Mouse (Mus musculus) activated CD4-positive, CD25-positive, alpha-beta regulatory T cell, adult 4 months (primary cell): Measurements from ENCODE around the gene Cpxm2. TPM values are rescaled to one million over a fixed set of nuclear protein-coding genes. Genes with fewer than 3 reads are reported as not detected.

ENCODE experiments used
- ATAC-seq: one replicate; pipeline ENCODE4 v1.8.0; 2017
- polyA plus RNA-seq, 2 experiments: library from polyadenylated mRNA; unstranded; fragments of 100-300 nt; shearing (Covaris generic); gene quantifications; one replicate each; pipeline ENCODE4 v1.2.1; 2017

Gene Cpxm2
- polyA plus RNA-seq, 2 experiments from 2014 or later: not detected

GRCm38 (mm10) chr7:132128687-132129086, 25.9 kb downstream of the Cpxm2 start:
- ATAC-seq: no peak

DNA sequence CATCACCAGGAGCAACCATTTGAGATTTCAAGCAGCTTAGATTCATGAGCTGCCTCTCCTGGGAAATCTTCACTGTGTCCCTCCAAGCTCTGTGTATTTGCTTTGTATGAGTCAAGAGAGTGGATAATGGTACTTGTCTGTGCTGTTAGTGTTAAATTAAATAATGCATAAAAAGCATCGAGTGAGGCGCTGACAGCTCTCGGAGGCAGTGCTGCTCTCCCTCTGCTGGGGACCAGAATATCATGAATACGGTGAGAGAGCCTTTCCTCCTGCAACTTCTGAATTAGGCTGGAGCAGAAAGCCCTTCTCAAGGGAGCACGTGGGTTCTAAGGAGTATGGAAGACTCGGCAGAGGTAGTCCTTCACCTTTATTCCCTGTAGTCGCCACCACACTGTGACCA, 29.6 kb downstream of the Cpxm2 start:
- no peak for ATAC-seq

GRCm38 (mm10) chr7:132123211-132123610, 31.3 kb downstream of the Cpxm2 start:
- ATAC-seq: no peak

DNA sequence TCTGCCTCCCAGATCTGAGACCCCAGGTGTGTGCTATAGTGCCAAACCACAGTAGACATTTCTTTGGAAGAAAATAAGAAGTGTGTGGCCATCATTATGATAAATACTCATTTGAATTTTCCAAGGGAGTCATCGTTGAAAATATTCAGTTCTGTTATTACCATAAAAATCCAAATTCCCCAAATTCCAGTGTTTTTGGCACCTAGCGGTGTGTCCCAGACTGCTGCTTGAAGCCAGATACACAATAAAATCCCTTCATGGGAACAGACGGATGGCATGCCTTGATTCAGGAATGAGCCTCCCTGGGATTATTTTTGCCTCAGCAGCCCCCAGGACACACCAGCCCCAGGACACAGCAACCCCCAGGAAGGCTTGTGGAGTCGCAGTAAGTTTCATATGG, 34.7 kb downstream of the Cpxm2 start:
- ATAC-seq: no peak

DNA sequence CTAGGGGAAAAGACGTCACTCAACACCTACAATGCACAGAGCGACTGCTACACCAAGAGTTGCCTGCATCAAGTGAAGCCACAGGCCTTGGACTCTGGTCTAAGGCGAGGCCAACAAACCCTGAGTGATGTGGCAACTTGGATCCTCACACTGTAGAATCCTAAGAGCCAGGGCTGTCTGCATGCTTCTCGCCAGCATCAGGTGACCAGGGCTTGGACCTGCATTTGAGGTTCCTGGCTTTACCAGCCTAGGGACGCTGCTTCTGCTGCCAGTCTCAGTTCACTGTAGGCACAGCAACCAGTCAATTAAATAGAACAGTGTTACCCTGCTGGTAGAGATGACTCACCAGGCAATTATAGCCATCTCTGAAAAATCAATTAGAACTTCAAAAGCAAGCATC, 42.8 kb downstream of the Cpxm2 start:
- no peak for ATAC-seq

DNA sequence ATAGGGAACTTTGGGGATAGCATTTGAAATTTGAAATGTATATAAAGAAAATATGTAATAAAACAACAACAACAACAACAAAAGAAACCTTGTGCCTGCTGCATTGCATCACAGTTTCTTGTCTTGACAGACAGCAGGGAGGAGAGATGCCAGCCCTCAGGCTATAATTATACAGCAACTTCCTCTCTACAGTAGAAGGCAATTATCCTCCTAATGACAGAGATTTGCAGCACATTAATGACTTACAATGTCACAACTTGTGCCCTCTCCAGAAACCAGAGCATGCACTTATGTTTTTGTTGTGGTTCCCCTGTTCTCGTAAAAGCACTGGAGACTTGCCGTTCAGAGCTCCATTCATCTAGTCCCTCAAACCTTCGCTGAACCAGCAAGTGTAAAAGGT, 44.2 kb downstream of the Cpxm2 start:
- ATAC-seq: no peak

DNA sequence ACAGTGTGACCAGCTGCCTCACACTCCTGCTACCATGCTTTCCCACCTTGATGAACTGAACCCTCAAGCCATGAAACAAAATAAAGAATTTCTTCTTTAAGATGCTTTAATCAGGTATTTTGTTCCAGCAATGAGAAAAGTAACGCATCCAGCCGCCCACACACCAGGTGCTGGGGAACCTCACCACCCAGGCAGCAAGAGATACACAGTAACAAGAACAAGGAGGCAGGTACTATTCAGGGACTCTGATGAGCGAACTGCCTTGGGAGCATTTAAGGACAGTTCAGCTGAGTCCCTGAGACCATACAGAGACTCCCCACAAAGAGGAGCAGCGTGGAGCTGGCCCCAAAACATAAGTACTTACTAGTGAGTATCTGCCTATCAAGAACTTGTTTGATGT, 47.6 kb downstream of the Cpxm2 start:
- ATAC-seq: no peak

DNA sequence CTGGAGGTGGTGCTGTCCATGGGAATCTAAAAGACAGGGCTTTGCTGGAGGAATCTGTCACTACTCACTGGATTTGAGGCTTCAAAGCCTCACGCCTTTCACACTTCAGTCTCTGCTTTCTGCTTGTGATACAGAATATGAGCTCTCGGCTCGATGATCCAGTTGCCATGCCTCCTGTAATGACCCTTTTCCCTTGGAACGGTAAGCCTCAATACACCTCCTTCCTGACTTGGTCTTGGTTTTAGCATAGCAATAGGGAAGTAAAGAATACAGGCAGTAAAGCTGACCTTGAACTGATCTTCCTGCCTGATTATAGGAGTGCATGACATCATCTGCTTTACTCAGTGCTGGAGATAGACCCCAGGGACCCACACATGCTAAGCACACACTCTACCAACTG, 49.2 kb downstream of the Cpxm2 start:
- no peak for ATAC-seq

GRCm38 (mm10) chr7:132098441-132098840, 56.1 kb downstream of the Cpxm2 start:
- ATAC-seq: no peak

DNA sequence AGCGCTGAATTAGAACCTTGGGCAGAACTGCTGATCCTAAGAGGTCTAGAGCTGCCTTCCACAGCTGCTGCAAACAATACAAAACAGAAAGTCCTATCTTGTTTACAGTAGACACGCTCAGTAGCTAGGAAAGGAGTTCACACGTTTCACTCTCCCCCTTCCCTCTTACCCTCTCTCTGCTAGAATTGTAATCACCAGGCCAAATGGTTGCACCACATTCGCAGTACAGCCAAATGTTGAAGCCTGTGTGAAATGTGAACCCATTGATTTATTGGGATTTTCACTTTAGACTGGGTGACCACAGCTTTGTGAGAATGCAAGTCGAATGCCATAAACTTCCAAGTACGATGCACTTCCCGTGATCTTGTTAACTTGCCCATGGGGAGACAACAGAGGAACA, 59.9 kb downstream of the Cpxm2 start:
- ATAC-seq: no peak

- ATAC-seq: no peak
Observed at GRCm38 (mm10) chr7:132091551-132091950, 63.0 kb downstream of the Cpxm2 start.

GRCm38 (mm10) chr7:132088606-132089005, 65.9 kb downstream of the Cpxm2 start:
- ATAC-seq: no peak

DNA sequence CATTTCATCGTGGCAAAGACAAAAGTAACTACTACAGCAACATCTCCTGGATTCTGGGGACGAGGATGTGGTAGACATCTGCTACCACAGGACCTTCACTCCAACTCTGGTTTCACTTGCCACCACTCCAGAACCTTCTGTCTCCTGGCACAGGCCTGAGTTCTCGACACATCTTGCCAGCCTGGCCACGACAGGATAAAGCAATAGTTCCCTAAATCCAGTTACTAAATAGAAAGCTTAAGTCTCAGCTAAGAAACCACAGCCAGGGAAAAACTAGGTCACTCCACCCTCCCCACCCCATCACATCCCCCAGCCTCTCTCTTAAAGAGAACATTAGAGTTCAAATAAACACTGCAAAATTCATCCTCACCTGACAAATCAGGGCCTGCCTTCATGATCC, 66.4 kb downstream of the Cpxm2 start:
- ATAC-seq: no peak

- no peak for ATAC-seq
Observed at GRCm38 (mm10) chr7:132075825-132076224, 78.7 kb downstream of the Cpxm2 start.

- no peak for ATAC-seq
Observed at GRCm38 (mm10) chr7:132074503-132074902, 80.0 kb downstream of the Cpxm2 start.

GRCm38 (mm10) chr7:132070877-132071625, 83.5 kb downstream of the Cpxm2 start:
- ATAC-seq: no peak

- ATAC-seq: no peak
Observed at GRCm38 (mm10) chr7:132067951-132068350, 86.6 kb downstream of the Cpxm2 start.

DNA sequence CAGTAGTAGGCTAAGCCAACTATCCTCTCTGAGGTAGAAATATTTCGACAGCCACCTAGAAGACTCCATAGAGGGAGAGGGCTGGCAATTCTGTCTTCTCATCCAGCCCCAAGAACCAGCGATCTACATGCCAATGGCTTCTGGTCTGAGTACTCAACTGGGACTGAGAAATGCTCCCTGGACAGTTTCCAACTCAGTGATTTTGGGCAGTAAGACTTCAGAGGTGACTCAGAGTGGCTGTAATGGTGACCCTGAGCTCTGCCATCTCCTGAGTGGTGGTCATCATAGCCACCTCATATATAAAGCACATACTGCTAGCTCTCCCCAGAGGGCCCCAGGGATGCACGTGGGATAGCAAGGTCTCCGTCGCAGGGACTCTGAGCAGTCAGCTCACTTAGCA, 87.0 kb downstream of the Cpxm2 start:
- ATAC-seq: no peak

DNA sequence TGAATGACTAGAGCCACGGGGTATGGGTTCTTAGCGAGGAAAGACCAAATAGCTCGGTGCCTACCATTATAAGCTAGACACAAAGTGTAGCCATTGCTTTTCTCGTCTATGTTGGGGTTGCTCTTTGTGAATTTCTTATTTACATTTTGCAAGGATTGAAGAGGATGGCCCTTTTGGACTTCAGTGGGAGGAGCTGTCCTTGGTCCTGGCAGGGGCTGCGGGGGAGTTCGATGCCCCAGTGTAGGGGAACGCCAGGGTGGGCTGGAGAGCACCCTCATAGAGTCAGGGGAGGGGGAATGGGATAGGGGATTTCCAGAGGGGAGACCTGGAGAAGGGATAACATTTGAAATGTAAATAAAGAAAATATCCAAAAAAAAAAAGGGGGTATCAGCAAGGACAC, 94.4 kb downstream of the Cpxm2 start:
- no peak for ATAC-seq

DNA sequence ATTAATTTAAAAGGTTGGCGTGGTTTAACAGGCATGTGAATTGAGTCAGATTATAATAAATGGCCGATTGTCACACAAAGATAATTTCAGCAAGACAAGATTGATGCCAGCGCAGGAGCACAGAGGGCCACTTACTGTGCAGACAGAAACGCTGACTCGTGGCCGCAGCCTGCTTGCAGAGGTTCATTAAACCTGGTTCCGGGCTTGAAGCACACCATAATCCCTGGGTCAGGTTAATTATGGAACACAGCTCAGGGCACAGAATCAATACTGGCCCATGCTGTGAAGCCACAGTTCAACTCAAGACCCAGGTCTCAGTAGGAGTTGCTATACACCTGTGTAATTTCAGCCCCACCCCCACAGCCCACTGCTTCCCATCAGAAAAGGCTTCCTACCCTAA, 98.0 kb downstream of the Cpxm2 start:
- ATAC-seq: no peak

DNA sequence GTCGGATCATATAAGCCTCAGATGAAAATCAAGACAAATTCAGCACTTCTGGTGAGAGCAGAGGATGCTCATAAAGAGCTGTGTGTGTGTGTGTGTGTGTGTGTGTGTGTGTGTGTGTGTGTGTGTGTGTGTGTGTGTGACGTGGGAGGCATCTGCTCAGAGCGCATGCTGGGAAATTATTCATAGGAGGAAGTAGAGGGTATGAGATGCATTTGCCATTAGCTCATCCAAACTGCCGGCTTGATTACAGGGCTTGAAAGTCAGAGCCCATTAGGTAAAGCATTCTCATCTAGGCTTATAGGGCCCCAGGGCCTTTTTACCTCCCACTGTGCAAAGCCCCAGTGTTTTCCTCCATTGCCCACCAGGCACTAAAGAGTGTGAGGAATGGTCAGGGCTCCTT, 107.9 kb downstream of the Cpxm2 start:
- ATAC-seq: no peak

- no peak for ATAC-seq
Observed at GRCm38 (mm10) chr7:132031940-132032531, 122.5 kb downstream of the Cpxm2 start.

DNA sequence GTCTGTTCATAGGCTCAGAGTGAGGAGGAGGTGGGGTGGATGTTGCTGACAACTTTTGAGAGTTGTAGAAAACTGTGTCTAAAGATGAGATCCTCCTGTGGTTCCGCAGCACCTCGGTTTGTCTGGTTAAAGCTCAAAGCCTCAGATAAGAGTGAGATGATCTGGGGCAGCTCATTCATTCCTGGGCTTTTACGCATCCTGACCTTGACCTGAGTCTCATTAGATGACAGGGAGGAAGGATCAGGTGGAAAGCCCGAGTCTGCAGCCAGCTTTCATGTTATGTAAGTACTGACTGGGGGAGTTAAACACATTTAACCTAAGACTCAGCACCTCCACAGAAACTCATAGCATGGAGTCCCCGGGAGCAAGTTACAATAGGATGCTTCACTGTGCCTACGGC, 127.9 kb downstream of the Cpxm2 start:
- no peak for ATAC-seq

DNA sequence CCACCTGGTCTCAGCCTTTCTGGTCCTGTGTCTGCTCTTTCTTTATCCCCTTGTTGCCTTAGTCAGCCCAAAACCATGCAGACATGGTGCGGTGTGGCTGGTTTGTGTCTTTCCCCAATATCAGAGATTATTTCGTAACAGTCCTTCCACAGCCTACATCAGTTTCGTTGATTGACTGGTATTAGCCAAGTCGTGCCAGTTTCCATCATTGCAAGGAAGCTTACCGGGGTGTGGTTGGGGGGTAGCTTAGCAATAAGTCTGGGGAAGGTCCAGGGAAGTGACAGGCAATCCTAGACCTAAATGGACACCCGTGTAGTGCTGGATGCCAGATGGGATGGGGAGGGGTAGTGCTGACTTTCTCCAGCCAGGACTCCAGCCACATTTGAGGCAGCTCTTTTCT, 128.9 kb downstream of the Cpxm2 start:
- ATAC-seq: no peak

GRCm38 (mm10) chr7:132015933-132016332, 138.6 kb downstream of the Cpxm2 start:
- no peak for ATAC-seq
